Mouse (Mus musculus) midbrain, embryonic 13.5 days (tissue): ENCODE measurements around the gene Tnfsf8. TPM values are rescaled to one million over a fixed set of nuclear protein-coding genes. Genes with fewer than 3 reads are reported as not detected.

Experiments used
- ATAC-seq: fragments of 200-750 bp; cut with Nextera tagmentation; 2 replicates; pipeline ENCODE4 v1.8.0; 2017; ENCODE audit warnings: mild to moderate bottlenecking, moderate TSS enrichment, moderate library complexity
- H3K27ac ChIP-seq: fragments of 300-500 bp; sonication (generic); 2 replicates; pipeline ENCODE4 v1.5.1; 2015; ENCODE audit warnings: inconsistent platforms, mild to moderate bottlenecking, moderate library complexity
- H3K27me3 ChIP-seq: fragments of 300-500 bp; sonication (generic); 2 replicates; pipeline ENCODE4 v1.6.1; 2015; ENCODE audit warnings: mild to moderate bottlenecking, inconsistent platforms
- H3K36me3 ChIP-seq: fragments of 300-500 bp; sonication (generic); 2 replicates; pipeline ENCODE4 v1.6.1; 2015; ENCODE audit warnings: mild to moderate bottlenecking, inconsistent platforms
- H3K4me1 ChIP-seq: fragments of 300-500 bp; sonication (generic); replicated peaks from 2 replicates; pipeline ENCODE4 v1.6.1; 2015; ENCODE audit warnings: inconsistent platforms
- H3K4me2 ChIP-seq: fragments of 300-500 bp; sonication (generic); replicated peaks from 2 replicates; pipeline ENCODE4 v1.6.1; 2015; ENCODE audit warnings: moderate library complexity, mild to moderate bottlenecking, inconsistent platforms
- H3K4me3 ChIP-seq: fragments of 300-500 bp; sonication (generic); replicated peaks from 2 replicates; pipeline ENCODE4 v1.5.1; 2015; ENCODE audit warnings: mild to moderate bottlenecking, inconsistent platforms
- H3K9ac ChIP-seq: fragments of 300-500 bp; sonication (generic); replicated peaks from 2 replicates; pipeline ENCODE4 v1.6.1; 2015; ENCODE audit warnings: mild to moderate bottlenecking, inconsistent platforms
- H3K9me3 ChIP-seq: fragments of 300-500 bp; sonication (generic); 2 replicates; pipeline ENCODE4 v1.6.1; 2016; ENCODE audit warnings: mild to moderate bottlenecking, inconsistent platforms
- WGBS: fragments of 180-500 bp; shearing (Covaris S2); methylation state at CpG from one replicate; pipeline ENCODE4 v1.1.7; 2015; 5-methylcytosine and 5-hydroxymethylcytosine counted together
- polyA plus RNA-seq: library from polyadenylated mRNA; unstranded; fragments of >200 nt; fragmentation: Nextera tagmentation; extraction: Ambion mirVana; gene quantifications from 2 replicates; pipeline ENCODE4 v1.2.1, GENCODE M21; 2015

Gene Tnfsf8
- polyA plus RNA-seq, 1 experiment from 2014 or later = not detected

DNA sequence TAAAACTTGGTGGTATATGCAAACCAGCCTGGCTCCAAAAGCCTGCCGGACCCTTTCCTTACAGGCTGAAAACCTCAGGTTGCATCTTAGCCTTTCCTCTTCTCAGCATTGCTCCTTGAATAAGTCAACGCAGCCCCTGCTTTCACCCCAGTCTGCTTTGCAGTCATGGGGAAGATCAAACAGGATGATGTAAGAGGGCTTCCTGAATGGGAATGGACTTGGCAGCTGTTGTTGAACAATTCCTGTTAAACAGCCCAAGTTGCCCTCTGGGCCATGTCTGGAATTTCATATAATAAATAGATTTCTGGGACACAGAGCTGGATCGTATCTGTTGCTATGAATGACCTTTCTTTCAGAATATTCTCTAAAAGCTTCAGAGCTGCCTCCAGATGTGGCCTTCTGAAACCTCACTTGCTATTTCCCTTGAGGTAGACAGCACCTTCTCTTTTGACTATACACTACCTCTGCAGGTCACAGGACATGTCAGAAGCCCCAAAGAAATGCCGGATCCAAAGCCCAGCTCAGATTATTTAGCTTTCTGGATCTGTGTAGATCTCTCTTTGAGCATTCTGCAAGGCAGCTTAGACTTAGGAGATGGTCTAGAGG, 1.0 kb upstream of the Tnfsf8 start:
- Histone ChIP-seq H3K4me2 (no peak overlapping the region), H3K9ac (no peak overlapping the region)
- 84% methylated on average over 4 of the region's 4 CpGs for WGBS

GRCm38 (mm10) chr4:63860236-63860635, 911 bp downstream of the Tnfsf8 start:
- Histone ChIP-seq H3K9me3 (no peaks in the 10 kb centered on the region), H3K9ac (no peak overlapping the region), H3K4me2 (no peak overlapping the region), H3K27ac (no peak overlapping the region), H3K4me1 (no peaks in the 10 kb centered on the region; the same call in 1 of the 2 replicates), H3K4me3 (no peak overlapping the region), H3K36me3 (no peaks in the 10 kb centered on the region), H3K27me3 (no peaks in the 10 kb centered on the region)
- 84% methylated on average over 5 of the region's 5 CpGs for WGBS
- no peak for ATAC-seq

More for the DNA sequence above, 1.0 kb upstream of the Tnfsf8 start:
- Histone ChIP-seq H3K27me3 (no peaks in the 10 kb centered on the region), H3K27ac (no peak overlapping the region), H3K36me3 (no peaks in the 10 kb centered on the region), H3K4me1 (no peaks in the 10 kb centered on the region; the same call in 1 of the 2 replicates), H3K4me3 (no peak overlapping the region), H3K9me3 (no peaks in the 10 kb centered on the region)
- ATAC-seq = no peak

GRCm38 (mm10) chr4:63859785-63860203, 1.4 kb downstream of the Tnfsf8 start:
- no peaks in the 10 kb centered on the region for H3K27me3 ChIP-seq
- no peaks in the 10 kb centered on the region for H3K36me3 ChIP-seq
- H3K9ac ChIP-seq = no peak overlapping the region
- no peak for ATAC-seq
- no peaks in the 10 kb centered on the region for H3K9me3 ChIP-seq
- no peak overlapping the region for H3K4me2 ChIP-seq
- 89% methylated on average over 4 of the region's 4 CpGs for WGBS
- no peak overlapping the region for H3K4me3 ChIP-seq
- H3K27ac ChIP-seq = no peak overlapping the region
- no peaks in the 10 kb centered on the region; the same call in 1 of the 2 replicates for H3K4me1 ChIP-seq

DNA sequence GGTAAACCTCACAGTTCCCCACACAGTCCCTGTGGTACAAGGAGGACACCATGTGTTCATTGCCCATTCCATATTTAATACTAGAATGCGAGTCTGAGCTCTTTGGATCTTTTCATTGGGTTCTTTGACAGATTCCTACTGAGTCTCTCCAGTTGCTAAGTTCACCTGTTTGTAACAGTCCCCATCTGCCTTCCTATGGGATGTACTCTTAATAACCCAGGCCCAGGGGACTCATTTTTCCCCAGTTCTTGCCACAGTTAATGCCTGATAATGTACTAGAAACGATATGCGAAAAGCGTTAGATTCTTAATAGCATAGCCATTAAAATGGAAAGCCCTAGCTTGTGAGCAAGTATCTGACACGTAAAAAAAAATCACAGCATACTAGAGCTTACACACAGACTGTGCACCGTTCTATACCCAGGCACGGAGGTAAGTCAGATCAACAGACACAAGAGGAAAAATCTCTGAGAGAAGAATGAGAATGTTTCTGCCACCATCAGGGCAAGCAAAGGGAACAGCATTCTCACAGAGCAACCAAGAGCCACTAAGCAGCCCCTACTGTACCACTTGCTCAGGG, 2.4 kb downstream of the Tnfsf8 start:
- no peaks in the 10 kb centered on the region for H3K9me3 ChIP-seq
- no peak overlapping the region for H3K4me3 ChIP-seq
- no peaks in the 10 kb centered on the region for H3K36me3 ChIP-seq
- no peaks in the 10 kb centered on the region; the same call in 1 of the 2 replicates for H3K4me1 ChIP-seq
- no peak overlapping the region for H3K27ac ChIP-seq
- no peaks in the 10 kb centered on the region for H3K27me3 ChIP-seq
- no peak overlapping the region for H3K4me2 ChIP-seq
- no peak for ATAC-seq
- no peak overlapping the region for H3K9ac ChIP-seq
- 86% methylated on average over 7 of the region's 7 CpGs for WGBS

GRCm38 (mm10) chr4:63856764-63857163, 4.4 kb downstream of the Tnfsf8 start:
- no peak for ATAC-seq
- Histone ChIP-seq H3K27me3 (no peaks in the 10 kb centered on the region), H3K9me3 (no peaks in the 10 kb centered on the region), H3K4me2 (no peak overlapping the region), H3K36me3 (no peaks in the 10 kb centered on the region), H3K4me3 (no peak overlapping the region), H3K4me1 (no peaks in the 10 kb centered on the region), H3K27ac (no peak overlapping the region), H3K9ac (no peak overlapping the region)
- WGBS = 87% methylated on average over 6 of the region's 6 CpGs

GRCm38 (mm10) chr4:63853782-63854386, 7.3 kb downstream of the Tnfsf8 start:
- no peaks in the 10 kb centered on the region for H3K36me3 ChIP-seq
- 82% methylated on average over 1 of the region's 1 CpGs for whole genome bisulfite sequencing
- no peak overlapping the region for H3K9ac ChIP-seq
- no peaks in the 10 kb centered on the region for H3K9me3 ChIP-seq
- no peaks in the 10 kb centered on the region for H3K4me1 ChIP-seq
- H3K27ac ChIP-seq = no peak overlapping the region
- H3K4me3 ChIP-seq = no peak overlapping the region
- H3K4me2 ChIP-seq = no peak overlapping the region
- no peak for ATAC-seq
- H3K27me3 ChIP-seq = no peaks in the 10 kb centered on the region

DNA sequence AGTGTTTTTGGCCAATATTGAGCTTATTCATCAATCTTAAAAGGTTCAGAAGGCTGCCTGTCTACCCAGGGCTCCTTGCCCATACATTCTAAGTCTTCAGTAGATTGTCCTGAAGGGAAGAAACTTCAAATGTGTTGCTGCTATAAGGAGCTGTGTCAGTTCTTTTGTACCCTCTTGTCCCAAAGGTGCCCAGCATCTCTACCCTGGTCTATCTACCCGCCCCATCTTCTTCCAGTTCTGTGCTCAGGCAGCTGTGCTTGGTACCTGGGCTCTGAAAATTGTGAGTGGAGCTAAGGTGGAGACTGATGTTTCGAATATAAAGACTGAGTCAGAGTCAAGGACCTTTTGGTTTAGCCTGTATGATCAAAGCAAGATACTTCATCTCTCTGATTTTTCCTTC, 11.1 kb downstream of the Tnfsf8 start:
- Histone ChIP-seq H3K4me3 (no peak overlapping the region), H3K9ac (no peak overlapping the region), H3K27ac (no peak overlapping the region), H3K9me3 (no peaks in the 10 kb centered on the region), H3K4me2 (no peak overlapping the region), H3K4me1 (no peaks in the 10 kb centered on the region), H3K27me3 (no peaks in the 10 kb centered on the region), H3K36me3 (no peaks in the 10 kb centered on the region)
- no peak for ATAC-seq
- 89% methylated on average over 2 of the region's 2 CpGs for WGBS

GRCm38 (mm10) chr4:63846881-63847597, 14.1 kb downstream of the Tnfsf8 start:
- no peak for ATAC-seq
- no peaks in the 10 kb centered on the region for H3K9me3 ChIP-seq
- H3K27me3 ChIP-seq = no peaks in the 10 kb centered on the region
- no peak overlapping the region for H3K4me2 ChIP-seq
- H3K36me3 ChIP-seq = no peaks in the 10 kb centered on the region
- 82% methylated on average over 3 of the region's 3 CpGs for WGBS
- no peak overlapping the region for H3K27ac ChIP-seq
- H3K4me1 ChIP-seq = no peaks in the 10 kb centered on the region
- H3K9ac ChIP-seq = no peak overlapping the region
- no peak overlapping the region for H3K4me3 ChIP-seq

- H3K9me3 ChIP-seq = no peaks in the 10 kb centered on the region
- ATAC-seq = no peak
- no peaks in the 10 kb centered on the region for H3K27me3 ChIP-seq
- H3K27ac ChIP-seq = no peak overlapping the region
- 70% methylated on average over 2 of the region's 2 CpGs for WGBS
- no peaks in the 10 kb centered on the region for H3K36me3 ChIP-seq
- H3K9ac ChIP-seq = no peak overlapping the region
- H3K4me3 ChIP-seq = no peak overlapping the region
- H3K4me2 ChIP-seq = no peak overlapping the region
- H3K4me1 ChIP-seq = no peaks in the 10 kb centered on the region
These were observed 15.4 kb downstream of the Tnfsf8 start for GRCm38 (mm10) chr4:63845760-63846159.

- Histone ChIP-seq H3K27ac (no peak overlapping the region), H3K9me3 (no peaks in the 10 kb centered on the region), H3K4me3 (no peak overlapping the region), H3K9ac (no peak overlapping the region), H3K4me1 (no peaks in the 10 kb centered on the region), H3K27me3 (no peaks in the 10 kb centered on the region), H3K36me3 (no peaks in the 10 kb centered on the region), H3K4me2 (no peak overlapping the region)
- no peak for ATAC-seq
- 28% methylated on average over 6 of the region's 6 CpGs for WGBS
These were observed 17.2 kb downstream of the Tnfsf8 start for GRCm38 (mm10) chr4:63843924-63844323.

GRCm38 (mm10) chr4:63842278-63842677, 18.9 kb downstream of the Tnfsf8 start:
- H3K9ac ChIP-seq = no peak overlapping the region
- ATAC-seq = no peak
- H3K4me3 ChIP-seq = no peak overlapping the region
- no peak overlapping the region for H3K27ac ChIP-seq
- H3K9me3 ChIP-seq = no peaks in the 10 kb centered on the region
- no peaks in the 10 kb centered on the region for H3K4me1 ChIP-seq
- 67% methylated on average over 1 of the region's 1 CpGs for WGBS
- no peaks in the 10 kb centered on the region for H3K36me3 ChIP-seq
- no peaks in the 10 kb centered on the region for H3K27me3 ChIP-seq
- H3K4me2 ChIP-seq = no peak overlapping the region

GRCm38 (mm10) chr4:63840457-63840856, 20.7 kb downstream of the Tnfsf8 start:
- 61% methylated on average over 5 of the region's 5 CpGs for WGBS
- H3K9ac ChIP-seq = no peak overlapping the region
- no peak for ATAC-seq

More at GRCm38 (mm10) chr4:63840457-63840856, 20.7 kb downstream of the Tnfsf8 start:
- H3K9me3 ChIP-seq = no peaks in the 10 kb centered on the region
- no peak overlapping the region for H3K4me3 ChIP-seq
- no peak overlapping the region for H3K4me2 ChIP-seq
- no peak overlapping the region for H3K27ac ChIP-seq
- H3K4me1 ChIP-seq = no peaks in the 10 kb centered on the region
- no peaks in the 10 kb centered on the region for H3K36me3 ChIP-seq
- H3K27me3 ChIP-seq = no peaks in the 10 kb centered on the region
